Mouse (Mus musculus) testis, adult 2 months (tissue): Measurements from ENCODE around the gene Gstm4.

Experiments used
- CTCF ChIP-seq: fragments of 200-500 bp; IDR thresholded peaks from 2 replicates; pipeline ENCODE4 v1.5.1; 2012; ENCODE audit warnings: low read depth, mild to moderate bottlenecking, inconsistent platforms, low read length, moderate library complexity; ENCODE audit not compliant: control insufficient read depth, insufficient read depth, insufficient replicate concordance
- POLR2A ChIP-seq: fragments of 200-500 bp; IDR thresholded peaks from 2 replicates; pipeline ENCODE4 v1.6.1; 2012; ENCODE audit warnings: low read depth, mild to moderate bottlenecking, inconsistent platforms, low read length, moderate library complexity; ENCODE audit not compliant: control insufficient read depth

DNA sequence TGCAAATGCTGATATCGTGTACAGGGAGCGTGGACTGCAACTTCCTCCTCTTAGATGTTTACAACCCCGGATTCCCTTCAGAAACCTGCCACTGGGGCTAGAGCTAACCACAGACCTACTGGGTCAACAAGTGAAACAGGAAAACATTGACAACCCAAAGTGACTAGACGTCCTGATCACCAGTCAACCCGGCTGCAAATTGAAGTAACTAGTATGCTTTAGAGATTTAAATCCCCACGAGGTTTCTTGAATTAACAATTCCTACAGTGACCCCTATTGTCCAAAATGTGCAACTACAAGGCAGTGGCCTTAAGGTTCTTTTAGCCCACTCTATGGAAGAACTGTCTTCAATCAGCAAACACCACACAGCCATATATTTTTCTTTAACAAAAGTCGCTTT is 16.7 kb upstream of the Gstm4 start:
- no peak for TF ChIP-seq POLR2A
- TF ChIP-seq CTCF: no peak
